Mouse (Mus musculus): ENCODE results near the gene Ajm1. TPM values are rescaled to one million over a fixed set of nuclear protein-coding genes. Genes with fewer than 3 reads are reported as not detected.

The Ajm1 gene
- total and polyA plus RNA-seq, 3 experiments: 0.04 to 0.32 TPM; not detected in 1

GRCm38 (mm10) chr2:25533707-25534106 is 47.9 kb downstream of the Ajm1 start:
- no peak for TF ChIP-seq RAD21 (IDR thresholded peaks at IDR 0.05; ENCODE audit: low read depth, low read length)
- TF ChIP-seq TAL1 (IDR thresholded peaks at IDR 0.05; ENCODE audit: low read length): no peak
- TF ChIP-seq ELF1 (IDR thresholded peaks at IDR 0.05; ENCODE audit: low read depth, low read length): no peak
- no peak for TF ChIP-seq CHD1 (IDR thresholded peaks at IDR 0.05; ENCODE audit: low read depth, low read length)
- no peak for TF ChIP-seq MYB (IDR thresholded peaks at IDR 0.05; ENCODE audit: low read depth, low read length)
- no peak for TF ChIP-seq JUND (IDR thresholded peaks at IDR 0.05; ENCODE audit: low read depth, low read length)
- TF ChIP-seq KAT2A (conservative IDR thresholded peaks at IDR 0.05; ENCODE audit: low read depth, low read length): no peak
- no peak for TF ChIP-seq HCFC1 (IDR thresholded peaks at IDR 0.05; ENCODE audit: low read depth, low read length)
- Histone ChIP-seq H3K4me3 (ENCODE audit: control insufficient read depth in 1 of 2, insufficient read depth in 1 of 2, low read depth in 2 of 2, low read length in 2 of 2) (no peak overlapping the region), H3K36me3 (ENCODE audit: control insufficient read depth in 1 of 2, insufficient read depth in 2 of 2, low read length in 2 of 2) (peaks cover 3 to 21% of the 10 kb centered on the region in 2 experiments), H3K27me3 (ENCODE audit: control insufficient read depth in 1 of 2, insufficient read depth in 2 of 2, low read length in 2 of 2) (no peaks in the 10 kb centered on the region), H3K79me2 (ENCODE audit: control insufficient read depth, insufficient read depth, low read length, poor library complexity) (no peaks in the 10 kb centered on the region; the same call in 1 of the 2 replicates), H3K9ac (ENCODE audit: control insufficient read depth, low read depth, low read length, poor library complexity, severe bottlenecking) (no peak overlapping the region), H3K9me3 (replicated peaks; ENCODE audit: insufficient read depth, low read length) (no peaks in the 10 kb centered on the region), H3K4me1 (ENCODE audit: control insufficient read depth in 1 of 2, insufficient read depth in 2 of 2, low read length in 2 of 2) (peaks cover 0 to 8% of the 10 kb centered on the region in 2 experiments; a peak in 3 of 4 replicates), H3K27ac (ENCODE audit: control insufficient read depth, low read depth, low read length) (peak overlapping the region; percentile 27; the same call in 1 of the 2 replicates)
- DNase-seq (ENCODE audit: low read depth, low spot score): no peak

- no peak overlapping the region for H3K9ac ChIP-seq (ENCODE audit: control insufficient read depth, low read depth, low read length, poor library complexity, severe bottlenecking)
- H3K27ac ChIP-seq (ENCODE audit: control insufficient read depth, low read depth, low read length): no peak overlapping the region
- no peak overlapping the region for H3K4me3 ChIP-seq (ENCODE audit: control insufficient read depth in 1 of 2, insufficient read depth in 1 of 2, low read depth in 2 of 2, low read length in 2 of 2)
- H3K9me3 ChIP-seq (replicated peaks; ENCODE audit: insufficient read depth, low read length): no peaks in the 10 kb centered on the region
- no peaks in the 10 kb centered on the region for H3K27me3 ChIP-seq (ENCODE audit: control insufficient read depth in 1 of 2, insufficient read depth in 2 of 2, low read length in 2 of 2)
- H3K79me2 ChIP-seq (ENCODE audit: control insufficient read depth, insufficient read depth, low read length, poor library complexity): no peaks in the 10 kb centered on the region
- H3K36me3 ChIP-seq (ENCODE audit: control insufficient read depth in 1 of 2, insufficient read depth in 2 of 2, low read length in 2 of 2): peaks cover 0 to 11% of the 10 kb centered on the region in 2 experiments; a peak in 2 of 4 replicates
- no peak for TF ChIP-seq GABPA (IDR thresholded peaks at IDR 0.05; ENCODE audit: low read depth, low read length)
- no peak for TF ChIP-seq E2F4 (IDR thresholded peaks at IDR 0.05; ENCODE audit: borderline replicate concordance, low read depth, low read length)
- no peak for TF ChIP-seq KAT2A (conservative IDR thresholded peaks at IDR 0.05; ENCODE audit: low read depth, low read length)
- no peak for TF ChIP-seq POLR2A (IDR thresholded peaks at IDR 0.05; ENCODE audit: control insufficient read depth in 1 of 2, insufficient read depth in 1 of 2, low read depth in 1 of 2, low read length in 2 of 2, poor library complexity in 1 of 2)
- no peak for TF ChIP-seq EP300 (IDR thresholded peaks at IDR 0.05; ENCODE audit: low read depth in 1 of 2, low read length in 2 of 2)
- no peak for TF ChIP-seq BHLHE40 (IDR thresholded peaks at IDR 0.05; ENCODE audit: borderline replicate concordance, low read depth, low read length)
- no peak for TF ChIP-seq TCF12 (IDR thresholded peaks at IDR 0.05; ENCODE audit: low read depth, low read length)
- TF ChIP-seq RAD21 (IDR thresholded peaks at IDR 0.05; ENCODE audit: low read depth, low read length): no peak
- TF ChIP-seq MAZ (IDR thresholded peaks at IDR 0.05; ENCODE audit: low read depth, low read length): no peak
- no peak for TF ChIP-seq HCFC1 (IDR thresholded peaks at IDR 0.05; ENCODE audit: low read depth, low read length)
- no peak for TF ChIP-seq POLR2AphosphoS2 (IDR thresholded peaks at IDR 0.05; ENCODE audit: low read length)
- TF ChIP-seq ZMIZ1 (IDR thresholded peaks at IDR 0.05; ENCODE audit: low read depth, low read length): no peak
- no peaks in the 10 kb centered on the region for H3K4me1 ChIP-seq (ENCODE audit: control insufficient read depth in 1 of 2, insufficient read depth in 2 of 2, low read length in 2 of 2)
- no peak for DNase-seq (ENCODE audit: low read depth, low spot score)
Measured at GRCm38 (mm10) chr2:25526510-25527302, 54.9 kb downstream of the Ajm1 start.

Other genes starting within 250 kb of the Ajm1 start
Only the 30 nearest of the 34 such genes appear.
- 3.6 and 4.7 TPM in 2 replicates for gene Uap1l1, start 216.1 kb downstream of the Ajm1 start, total RNA-seq (2012; rRNA removed)
- 10 to 100 TPM in 1 of 2 experiments, not detected in 1; 12.6 TPM for gene Uap1l1, start 216.1 kb downstream of the Ajm1 start, polyA plus RNA-seq (2012; ENCODE audit: insufficient read depth in 1 of 2, insufficient read length in 2 of 2, low read depth in 1 of 2, low replicate concordance in 2 of 2, missing spikeins in 1 of 2)
- gene Sapcd2, start 209.4 kb downstream of the Ajm1 start, total RNA-seq (2012; rRNA removed): 39.7 and 51.9 TPM in 2 replicates
- gene Sapcd2, start 209.4 kb downstream of the Ajm1 start, polyA plus RNA-seq (2012; ENCODE audit: insufficient read depth in 1 of 2, insufficient read length in 2 of 2, low read depth in 1 of 2, low replicate concordance in 2 of 2, missing spikeins in 1 of 2): 10 to 100 TPM in 1 of 2 experiments, not detected in 1; 58.2 TPM
- not detected in 2 replicates for gene Entpd2, start 185.9 kb downstream of the Ajm1 start, total RNA-seq (2012; rRNA removed)
- gene Entpd2, start 185.9 kb downstream of the Ajm1 start, polyA plus RNA-seq (2012; ENCODE audit: insufficient read depth in 1 of 2, insufficient read length in 2 of 2, low read depth in 1 of 2, low replicate concordance in 2 of 2, missing spikeins in 1 of 2): not detected
- gene Npdc1, start 182.4 kb downstream of the Ajm1 start, total RNA-seq (2012; rRNA removed): not detected in 2 replicates
- not detected for gene Npdc1, start 182.4 kb downstream of the Ajm1 start, polyA plus RNA-seq (2012; ENCODE audit: insufficient read depth in 1 of 2, insufficient read length in 2 of 2, low read depth in 1 of 2, low replicate concordance in 2 of 2, missing spikeins in 1 of 2)
- 0.08 and 0.10 TPM in 2 replicates for gene Fut7, start 158.5 kb downstream of the Ajm1 start, total RNA-seq (2012; rRNA removed)
- under 1 TPM in 1 of 2 experiments, not detected in 1; 0.21 TPM for gene Fut7, start 158.5 kb downstream of the Ajm1 start, polyA plus RNA-seq (2012; ENCODE audit: insufficient read depth in 1 of 2, insufficient read length in 2 of 2, low read depth in 1 of 2, low replicate concordance in 2 of 2, missing spikeins in 1 of 2)
- 8.7 and 10.4 TPM in 2 replicates for gene Abca2, start 153.1 kb downstream of the Ajm1 start, total RNA-seq (2012; rRNA removed)
- 10 to 100 TPM in 1 of 2 experiments, not detected in 1; 42.2 TPM for gene Abca2, start 153.1 kb downstream of the Ajm1 start, polyA plus RNA-seq (2012; ENCODE audit: insufficient read depth in 1 of 2, insufficient read length in 2 of 2, low read depth in 1 of 2, low replicate concordance in 2 of 2, missing spikeins in 1 of 2)
- 0.23 and 0.27 TPM in 2 replicates for gene Clic3, start 124.9 kb downstream of the Ajm1 start, total RNA-seq (2012; rRNA removed)
- gene Clic3, start 124.9 kb downstream of the Ajm1 start, polyA plus RNA-seq (2012; ENCODE audit: insufficient read depth in 1 of 2, insufficient read length in 2 of 2, low read depth in 1 of 2, low replicate concordance in 2 of 2, missing spikeins in 1 of 2): under 1 TPM in 1 of 2 experiments, not detected in 1; 0.15 TPM
- 13.2 and 18.5 TPM in 2 replicates for gene Paxx, start 120.7 kb downstream of the Ajm1 start, total RNA-seq (2012; rRNA removed)
- gene Paxx, start 120.7 kb downstream of the Ajm1 start, polyA plus RNA-seq (2012; ENCODE audit: insufficient read depth in 1 of 2, insufficient read length in 2 of 2, low read depth in 1 of 2, low replicate concordance in 2 of 2, missing spikeins in 1 of 2): 10 to 100 TPM in 1 of 2 experiments, not detected in 1; 22.1 TPM
- gene Ptgds, start 111.7 kb downstream of the Ajm1 start, total RNA-seq (2012; rRNA removed): not detected in 2 replicates
- not detected for gene Ptgds, start 111.7 kb downstream of the Ajm1 start, polyA plus RNA-seq (2012; ENCODE audit: insufficient read depth in 1 of 2, insufficient read length in 2 of 2, low read depth in 1 of 2, low replicate concordance in 2 of 2, missing spikeins in 1 of 2)
- not detected in 2 replicates for gene Lcn12, start 87.8 kb downstream of the Ajm1 start, total RNA-seq (2012; rRNA removed)
- gene Lcn12, start 87.8 kb downstream of the Ajm1 start, polyA plus RNA-seq (2012; ENCODE audit: insufficient read depth in 1 of 2, insufficient read length in 2 of 2, low read depth in 1 of 2, low replicate concordance in 2 of 2, missing spikeins in 1 of 2): not detected
- 27.5 and 29.2 TPM in 2 replicates for gene Fbxw5, start 81.0 kb downstream of the Ajm1 start, total RNA-seq (2012; rRNA removed)
- gene Fbxw5, start 81.0 kb downstream of the Ajm1 start, polyA plus RNA-seq (2012; ENCODE audit: insufficient read depth in 1 of 2, insufficient read length in 2 of 2, low read depth in 1 of 2, low replicate concordance in 2 of 2, missing spikeins in 1 of 2): 10 to 100 TPM in 1 of 2 experiments, not detected in 1; 65.6 TPM
- 1.5 and 2.3 TPM in 2 replicates for gene C8g, start 80.0 kb downstream of the Ajm1 start, total RNA-seq (2012; rRNA removed)
- gene C8g, start 80.0 kb downstream of the Ajm1 start, polyA plus RNA-seq (2012; ENCODE audit: insufficient read depth in 1 of 2, insufficient read length in 2 of 2, low read depth in 1 of 2, low replicate concordance in 2 of 2, missing spikeins in 1 of 2): 1 to 10 TPM in 1 of 2 experiments, not detected in 1; 5.1 TPM
- 19.9 and 21.0 TPM in 2 replicates for gene Traf2, start 34.8 kb downstream of the Ajm1 start, total RNA-seq (2012; rRNA removed)
- 10 to 100 TPM in 1 of 2 experiments, not detected in 1; 28.3 TPM for gene Traf2, start 34.8 kb downstream of the Ajm1 start, polyA plus RNA-seq (2012; ENCODE audit: insufficient read depth in 1 of 2, insufficient read length in 2 of 2, low read depth in 1 of 2, low replicate concordance in 2 of 2, missing spikeins in 1 of 2)
- 135 and 142 TPM in 2 replicates for gene Edf1, start 23.9 kb downstream of the Ajm1 start, total RNA-seq (2012; rRNA removed)
- gene Edf1, start 23.9 kb downstream of the Ajm1 start, polyA plus RNA-seq (2012; ENCODE audit: insufficient read depth in 1 of 2, insufficient read length in 2 of 2, low read depth in 1 of 2, low replicate concordance in 2 of 2, missing spikeins in 1 of 2): 100 to 1,000 TPM in 1 of 2 experiments, not detected in 1; 318 TPM
- 17.6 and 24.0 TPM in 2 replicates for gene Mamdc4, start 6.9 kb downstream of the Ajm1 start, total RNA-seq (2012; rRNA removed)
- 10 to 100 TPM in 1 of 2 experiments, not detected in 1; 21.6 TPM for gene Mamdc4, start 6.9 kb downstream of the Ajm1 start, polyA plus RNA-seq (2012; ENCODE audit: insufficient read depth in 1 of 2, insufficient read length in 2 of 2, low read depth in 1 of 2, low replicate concordance in 2 of 2, missing spikeins in 1 of 2)
- 34.7 and 47.0 TPM in 2 replicates for gene Phpt1, start 6.5 kb downstream of the Ajm1 start, total RNA-seq (2012; rRNA removed)
- 10 to 100 TPM in 1 of 2 experiments, not detected in 1; 73.7 TPM for gene Phpt1, start 6.5 kb downstream of the Ajm1 start, polyA plus RNA-seq (2012; ENCODE audit: insufficient read depth in 1 of 2, insufficient read length in 2 of 2, low read depth in 1 of 2, low replicate concordance in 2 of 2, missing spikeins in 1 of 2)
- gene Rabl6, start 26.8 kb upstream of the Ajm1 start, total RNA-seq (2012; rRNA removed): 66.1 and 76.9 TPM in 2 replicates
- gene Rabl6, start 26.8 kb upstream of the Ajm1 start, polyA plus RNA-seq (2012; ENCODE audit: insufficient read depth in 1 of 2, insufficient read length in 2 of 2, low read depth in 1 of 2, low replicate concordance in 2 of 2, missing spikeins in 1 of 2): 100 to 1,000 TPM in 1 of 2 experiments, 10 to 100 TPM in 1; 84.7 to 104 TPM
- gene Ccdc183, start 35.9 kb upstream of the Ajm1 start, total RNA-seq (2012; rRNA removed): 0.04 TPM in 1 of 2 replicates, not detected in the other
- gene Ccdc183, start 35.9 kb upstream of the Ajm1 start, polyA plus RNA-seq (2012; ENCODE audit: insufficient read depth in 1 of 2, insufficient read length in 2 of 2, low read depth in 1 of 2, low replicate concordance in 2 of 2, missing spikeins in 1 of 2): under 1 TPM in 1 of 2 experiments, not detected in 1; 0.26 TPM
- gene Tmem141, start 40.2 kb upstream of the Ajm1 start, total RNA-seq (2012; rRNA removed): 10.9 and 11.9 TPM in 2 replicates
- 10 to 100 TPM in 1 of 2 experiments, not detected in 1; 25.3 TPM for gene Tmem141, start 40.2 kb upstream of the Ajm1 start, polyA plus RNA-seq (2012; ENCODE audit: insufficient read depth in 1 of 2, insufficient read length in 2 of 2, low read depth in 1 of 2, low replicate concordance in 2 of 2, missing spikeins in 1 of 2)
- not detected in 2 replicates for gene Fcna, start 46.3 kb upstream of the Ajm1 start, total RNA-seq (2012; rRNA removed)
- under 1 TPM in 1 of 2 experiments, not detected in 1; 0.21 TPM for gene Fcna, start 46.3 kb upstream of the Ajm1 start, polyA plus RNA-seq (2012; ENCODE audit: insufficient read depth in 1 of 2, insufficient read length in 2 of 2, low read depth in 1 of 2, low replicate concordance in 2 of 2, missing spikeins in 1 of 2)
- not detected in 2 replicates for gene Lcn8, start 71.4 kb upstream of the Ajm1 start, total RNA-seq (2012; rRNA removed)
- gene Lcn8, start 71.4 kb upstream of the Ajm1 start, polyA plus RNA-seq (2012; ENCODE audit: insufficient read depth in 1 of 2, insufficient read length in 2 of 2, low read depth in 1 of 2, low replicate concordance in 2 of 2, missing spikeins in 1 of 2): not detected
- not detected in 2 replicates for gene Lcn5, start 76.2 kb upstream of the Ajm1 start, total RNA-seq (2012; rRNA removed)
- not detected for gene Lcn5, start 76.2 kb upstream of the Ajm1 start, polyA plus RNA-seq (2012; ENCODE audit: insufficient read depth in 1 of 2, insufficient read length in 2 of 2, low read depth in 1 of 2, low replicate concordance in 2 of 2, missing spikeins in 1 of 2)
- not detected in 2 replicates for gene Lcn6, start 95.0 kb upstream of the Ajm1 start, total RNA-seq (2012; rRNA removed)
- gene Lcn6, start 95.0 kb upstream of the Ajm1 start, polyA plus RNA-seq (2012; ENCODE audit: insufficient read depth in 1 of 2, insufficient read length in 2 of 2, low read depth in 1 of 2, low replicate concordance in 2 of 2, missing spikeins in 1 of 2): not detected
- not detected in 2 replicates for gene Lcn10, start 101.0 kb upstream of the Ajm1 start, total RNA-seq (2012; rRNA removed)
- gene Lcn10, start 101.0 kb upstream of the Ajm1 start, polyA plus RNA-seq (2012; ENCODE audit: insufficient read depth in 1 of 2, insufficient read length in 2 of 2, low read depth in 1 of 2, low replicate concordance in 2 of 2, missing spikeins in 1 of 2): not detected
- gene Obp2a, start 118.3 kb upstream of the Ajm1 start, total RNA-seq (2012; rRNA removed): not detected in 2 replicates
- gene Obp2a, start 118.3 kb upstream of the Ajm1 start, polyA plus RNA-seq (2012; ENCODE audit: insufficient read depth in 1 of 2, insufficient read length in 2 of 2, low read depth in 1 of 2, low replicate concordance in 2 of 2, missing spikeins in 1 of 2): not detected
- not detected in 2 replicates for gene Bmyc, start 125.0 kb upstream of the Ajm1 start, total RNA-seq (2012; rRNA removed)
- not detected for gene Bmyc, start 125.0 kb upstream of the Ajm1 start, polyA plus RNA-seq (2012; ENCODE audit: insufficient read depth in 1 of 2, insufficient read length in 2 of 2, low read depth in 1 of 2, low replicate concordance in 2 of 2, missing spikeins in 1 of 2)
- not detected in 2 replicates for gene Obp2b, start 155.3 kb upstream of the Ajm1 start, total RNA-seq (2012; rRNA removed)
- gene Obp2b, start 155.3 kb upstream of the Ajm1 start, polyA plus RNA-seq (2012; ENCODE audit: insufficient read depth in 1 of 2, insufficient read length in 2 of 2, low read depth in 1 of 2, low replicate concordance in 2 of 2, missing spikeins in 1 of 2): not detected
- gene Lcn3, start 183.8 kb upstream of the Ajm1 start, total RNA-seq (2012; rRNA removed): not detected in 2 replicates
- not detected for gene Lcn3, start 183.8 kb upstream of the Ajm1 start, polyA plus RNA-seq (2012; ENCODE audit: insufficient read depth in 1 of 2, insufficient read length in 2 of 2, low read depth in 1 of 2, low replicate concordance in 2 of 2, missing spikeins in 1 of 2)
- gene Lcn11, start 195.3 kb upstream of the Ajm1 start, total RNA-seq (2012; rRNA removed): not detected in 2 replicates
- gene Lcn11, start 195.3 kb upstream of the Ajm1 start, polyA plus RNA-seq (2012; ENCODE audit: insufficient read depth in 1 of 2, insufficient read length in 2 of 2, low read depth in 1 of 2, low replicate concordance in 2 of 2, missing spikeins in 1 of 2): not detected
- not detected in 2 replicates for gene Gm13539, start 200.5 kb upstream of the Ajm1 start, total RNA-seq (2012; rRNA removed)
- gene Gm13539, start 200.5 kb upstream of the Ajm1 start, polyA plus RNA-seq (2012; ENCODE audit: insufficient read depth in 1 of 2, insufficient read length in 2 of 2, low read depth in 1 of 2, low replicate concordance in 2 of 2, missing spikeins in 1 of 2): not detected

All from MEL (cell line).